Mouse (Mus musculus) ES-Bruce4 (cell line): Measurements from ENCODE around the gene Fndc10. TPM values are rescaled to one million over a fixed set of nuclear protein-coding genes. Genes with fewer than 3 reads are reported as not detected.
"Not testable (repeated sequence)": the region's sequence is repeated elsewhere in the genome, so short reads cannot be mapped to it uniquely, and the experiment has no call there.

ENCODE experiments used
- H3K27ac ChIP-seq: 2 replicates; pipeline ENCODE4 v1.5.1; 2012; ENCODE audit warnings: low read length, inconsistent platforms; ENCODE audit not compliant: insufficient read depth
- H3K27me3 ChIP-seq: 2 replicates; pipeline ENCODE4 v1.6.1; 2012; ENCODE audit warnings: mild to moderate bottlenecking, low read length, inconsistent platforms; ENCODE audit not compliant: control insufficient read depth, poor library complexity, insufficient read depth, severe bottlenecking
- H3K36me3 ChIP-seq: 2 replicates; pipeline ENCODE4 v1.6.1; 2012; ENCODE audit warnings: inconsistent platforms, mild to moderate bottlenecking, low read length, moderate library complexity; ENCODE audit not compliant: control insufficient read depth, poor library complexity, insufficient read depth, severe bottlenecking
- H3K4me1 ChIP-seq: one replicate; pipeline ENCODE4 v1.8.1; 2011; ENCODE audit warnings: low read length; ENCODE audit not compliant: control insufficient read depth, insufficient read depth
- H3K4me3 ChIP-seq: 2 replicates; pipeline ENCODE4 v1.5.1; 2011; ENCODE audit warnings: low read depth, mild to moderate bottlenecking, low read length
- H3K9ac ChIP-seq: 2 replicates; pipeline ENCODE4 v1.6.1; 2012; ENCODE audit warnings: low read depth, mild to moderate bottlenecking, inconsistent platforms; ENCODE audit not compliant: poor library complexity, severe bottlenecking
- H3K9me3 ChIP-seq: replicated peaks from 2 replicates; pipeline ENCODE4 v1.6.1; 2012; ENCODE audit warnings: mild to moderate bottlenecking, low read length, inconsistent platforms; ENCODE audit not compliant: control insufficient read depth, poor library complexity, insufficient read depth, severe bottlenecking
- CTCF ChIP-seq: IDR thresholded peaks from one replicate; pipeline ENCODE4 v1.8.1; 2011; ENCODE audit warnings: low read depth, low read length
- EP300 ChIP-seq: IDR thresholded peaks from 2 replicates; pipeline ENCODE4 v1.6.1; 2011; ENCODE audit warnings: low read depth, low read length; ENCODE audit not compliant: insufficient read depth
- POLR2A ChIP-seq: IDR thresholded peaks from one replicate; pipeline ENCODE4 v1.8.1; 2011; ENCODE audit warnings: low read length; ENCODE audit not compliant: insufficient read depth
- polyA plus RNA-seq: library from polyadenylated mRNA; stranded (reverse); fragments of >200 nt; gene quantifications from 2 replicates; pipeline ENCODE4 v1.2.4, GENCODE M21; 2011; ENCODE audit warnings: low read depth; ENCODE audit not compliant: missing spikeins, insufficient read depth, insufficient read length

Gene Fndc10
- polyA plus RNA-seq, 1 experiment = 11.9 TPM

DNA sequence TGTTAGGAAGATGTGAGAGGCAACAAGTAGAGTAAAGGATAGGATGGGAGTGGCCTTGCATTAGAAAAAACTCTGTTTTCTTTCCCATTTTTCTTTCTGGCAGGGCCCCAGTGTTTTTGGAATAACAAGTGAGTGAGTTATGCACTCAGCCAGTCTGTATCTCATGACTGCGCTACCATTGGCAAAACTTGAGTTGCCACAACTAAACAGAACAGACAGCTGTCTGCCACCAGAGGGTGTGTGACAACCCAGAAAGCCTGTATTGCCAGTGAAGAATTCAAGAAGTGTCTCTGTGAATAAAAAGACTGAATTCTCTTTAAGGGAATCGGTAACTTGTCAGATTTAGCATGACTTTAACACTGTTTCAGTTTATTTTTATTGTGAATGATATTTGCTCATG is 18.2 kb upstream of the Fndc10 start:
- H3K4me3 ChIP-seq = no peak overlapping the region
- H3K4me1 ChIP-seq = peaks cover 1% of the 10 kb centered on the region
- H3K9ac ChIP-seq = no peak overlapping the region
- H3K36me3 ChIP-seq = no peaks in the 10 kb centered on the region
- TF ChIP-seq CTCF = no peak
- TF ChIP-seq EP300 = no peak
- TF ChIP-seq POLR2A = no peak
- no peaks in the 10 kb centered on the region for H3K27me3 ChIP-seq
- no peak overlapping the region for H3K27ac ChIP-seq
- peaks cover 10% of the 10 kb centered on the region for H3K9me3 ChIP-seq

DNA sequence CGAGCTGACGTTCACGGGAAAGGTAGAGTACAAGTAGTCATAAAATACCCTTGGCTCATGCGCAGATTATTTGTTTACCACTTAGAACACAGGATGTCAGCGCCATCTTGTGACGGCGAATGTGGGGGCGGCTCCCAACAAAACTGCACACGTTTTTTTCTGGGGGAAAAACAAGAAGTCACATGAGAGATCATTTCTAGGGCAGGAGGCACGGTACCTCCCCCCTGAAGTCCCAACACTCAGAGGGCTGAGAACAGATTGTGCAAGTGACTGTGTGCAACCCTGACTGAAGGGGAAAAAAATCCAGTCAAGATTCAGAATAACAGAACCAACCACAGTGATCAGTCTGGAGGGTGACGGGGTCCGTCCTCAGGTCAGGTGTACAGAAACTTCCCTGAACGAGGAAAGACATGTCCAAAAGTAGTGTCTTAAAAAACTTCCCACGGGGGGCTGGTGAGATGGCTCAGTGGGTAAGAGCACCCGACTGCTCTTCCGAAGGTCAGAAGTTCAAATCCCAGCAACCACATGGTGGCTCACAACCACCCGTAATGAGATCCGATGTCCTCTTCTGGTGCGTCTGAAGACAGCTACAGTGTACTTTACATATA is 10.4 kb upstream of the Fndc10 start:
- not testable (repeated sequence) for H3K4me3 ChIP-seq, H3K4me1 ChIP-seq, H3K27me3 ChIP-seq, H3K27ac ChIP-seq, H3K9ac ChIP-seq, H3K36me3 ChIP-seq
- H3K9me3 ChIP-seq = peaks cover 25% of the 10 kb centered on the region

DNA sequence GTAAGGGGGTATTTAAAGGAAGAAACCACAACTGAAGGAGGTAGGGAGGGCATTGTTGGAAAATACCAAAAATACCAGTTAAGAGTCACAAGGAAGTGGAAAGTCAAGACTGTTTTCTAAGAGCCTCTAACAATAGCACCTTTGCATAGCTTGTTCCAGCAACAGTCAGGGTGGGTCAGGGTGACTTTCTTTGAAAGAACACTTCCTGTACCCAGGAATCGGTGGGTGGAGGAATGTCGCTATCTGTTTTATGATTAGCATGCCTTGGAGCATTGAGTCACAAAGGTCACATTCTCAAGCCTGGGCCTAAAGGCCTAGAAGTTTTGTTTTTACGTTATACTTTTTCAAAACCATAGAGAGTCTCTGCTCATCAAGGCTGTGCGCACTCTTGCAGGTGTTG is 6.4 kb upstream of the Fndc10 start:
- H3K9ac ChIP-seq, H3K27me3 ChIP-seq, H3K4me3 ChIP-seq, H3K4me1 ChIP-seq, H3K36me3 ChIP-seq: not testable (repeated sequence)
- H3K9me3 ChIP-seq = peaks cover 25% of the 10 kb centered on the region
- peak overlapping the region; percentile 82 for H3K27ac ChIP-seq

- Histone ChIP-seq H3K36me3 (no peaks in the 10 kb centered on the region), H3K4me3 (no peak overlapping the region), H3K27ac (no peak overlapping the region), H3K27me3 (no peaks in the 10 kb centered on the region), H3K4me1 (peaks cover 2% of the 10 kb centered on the region), H3K9me3 (peaks cover 7% of the 10 kb centered on the region; the same call in 1 of the 2 replicates), H3K9ac (no peak overlapping the region)
- no peak for TF ChIP-seq CTCF
- TF ChIP-seq EP300 = no peak
- no peak for TF ChIP-seq POLR2A
These were observed 3.4 kb upstream of the Fndc10 start for GRCm38 (mm10) chr4:155690571-155691375.

DNA sequence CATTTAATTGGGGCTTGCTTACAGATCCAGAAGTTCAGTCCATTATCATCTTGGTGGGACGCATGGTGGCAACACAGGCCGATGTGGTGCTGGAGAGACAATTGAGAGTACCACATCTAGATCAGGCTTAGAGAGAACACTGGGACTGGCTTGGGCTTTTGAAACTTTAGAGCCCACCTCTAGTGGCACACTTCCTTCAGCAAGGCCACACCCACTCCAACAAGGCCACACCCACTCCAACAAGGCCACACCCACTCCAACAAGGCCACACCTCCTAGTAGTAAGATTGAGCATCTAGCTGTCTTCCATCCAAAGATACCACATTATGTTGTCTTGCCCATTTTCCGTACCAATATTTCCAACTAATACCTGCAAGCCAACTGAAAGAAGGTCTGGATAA is 1.7 kb upstream of the Fndc10 start:
- H3K36me3 ChIP-seq = no peaks in the 10 kb centered on the region
- no peaks in the 10 kb centered on the region for H3K27me3 ChIP-seq
- H3K27ac ChIP-seq = no peak overlapping the region
- TF ChIP-seq CTCF = no peak
- TF ChIP-seq POLR2A = no peak
- no peak for TF ChIP-seq EP300
- no peak overlapping the region for H3K4me3 ChIP-seq
- 0 out of 2 replicates have a peak, but pooled peaks cover under 1% of the 10 kb centered on the region for H3K9me3 ChIP-seq
- H3K9ac ChIP-seq = no peak overlapping the region
- H3K4me1 ChIP-seq = peaks cover 2% of the 10 kb centered on the region

GRCm38 (mm10) chr4:155694482-155695401 is 600 bp downstream of the Fndc10 start:
- no peaks in the 10 kb centered on the region for H3K9me3 ChIP-seq
- TF ChIP-seq EP300 = no peak
- TF ChIP-seq POLR2A = no peak
- no peak for TF ChIP-seq CTCF
- peaks cover 2% of the 10 kb centered on the region for H3K4me1 ChIP-seq
- H3K4me3 ChIP-seq = peak overlapping the region; percentile 70
- H3K36me3 ChIP-seq = no peaks in the 10 kb centered on the region
- no peak overlapping the region for H3K27ac ChIP-seq
- H3K9ac ChIP-seq = peak overlapping the region; percentile 64
- no peaks in the 10 kb centered on the region for H3K27me3 ChIP-seq
